In the genomic region with DNA sequence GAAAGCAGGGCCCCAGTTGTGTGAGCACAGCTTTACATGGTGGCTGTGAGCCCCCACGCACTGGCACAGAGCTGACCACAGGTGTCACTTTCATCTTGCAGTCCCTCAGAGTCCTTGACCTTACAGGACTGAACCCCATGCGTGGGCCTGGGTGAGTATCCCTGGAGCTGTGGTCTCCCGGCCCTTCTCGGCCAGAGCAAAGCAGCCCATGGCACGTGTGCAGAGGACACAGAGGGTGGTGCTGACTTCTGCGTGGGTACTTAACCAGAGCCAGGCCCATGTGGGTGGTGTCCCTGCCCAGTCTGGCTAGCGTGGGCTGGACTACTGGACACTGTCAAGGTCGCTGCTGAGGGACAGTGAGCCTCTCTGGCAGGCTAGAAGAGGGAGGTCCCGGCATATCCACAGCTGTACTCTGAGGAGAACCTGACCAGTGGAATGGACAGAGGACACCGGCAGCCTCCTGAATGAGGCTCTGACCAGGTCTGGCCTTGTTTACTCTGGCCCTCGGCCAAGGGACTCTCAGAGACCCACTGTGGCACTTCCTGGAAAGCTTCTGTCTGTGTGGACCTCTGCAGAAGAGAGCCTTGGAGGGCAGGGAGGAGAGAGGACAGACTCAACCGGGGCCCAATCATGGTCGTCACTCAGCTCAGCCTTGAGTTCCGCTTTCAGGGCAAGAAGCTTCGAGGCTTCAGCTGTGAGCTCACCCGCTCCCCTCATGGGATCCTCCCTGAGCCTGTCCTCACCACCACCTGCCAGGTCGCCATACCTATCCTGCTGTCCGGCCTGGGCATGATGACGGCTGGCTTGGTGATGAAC, we compare ENCODE assay signal across 7 mouse cellular contexts. TPM values are rescaled to one million over a fixed set of nuclear protein-coding genes. Genes with fewer than 3 reads are reported as not detected.
DNase-seq lines count a peak whose midpoint lies in the region; ATAC-seq and TF ChIP-seq lines count a peak whose summit lies in the region.

No protein-coding gene starts in this region.

- H3K4me3 ChIP-seq in MEL (ENCODE audit: control insufficient read depth in 1 of 2, insufficient read depth in 1 of 2, low read depth in 2 of 2, low read length in 2 of 2): peak overlapping the region; percentile 59 to 61
- no peak overlapping the region for H3K4me3 ChIP-seq in heart, embryonic 14.5 days (ENCODE audit: control insufficient read depth in 1 of 2, insufficient read depth in 1 of 2, low read depth in 1 of 2, low read length in 2 of 2)
- H3K4me3 ChIP-seq in liver, embryonic 14.5 days (ENCODE audit: insufficient read depth in 1 of 2, low read depth in 2 of 2, low read length in 2 of 2): peak overlapping the region; percentile 54 to 59
- H3K4me3 ChIP-seq in forebrain, embryonic 14.5 days (ENCODE audit: low read depth, low read length): no peak overlapping the region

- peak overlapping the region; percentile 92 for H3K9ac ChIP-seq in MEL (ENCODE audit: control insufficient read depth, low read depth, low read length, poor library complexity, severe bottlenecking)
- H3K9ac ChIP-seq in heart, embryonic 14.5 days (ENCODE audit: low read length): peak overlapping the region; percentile 55; the same call in 1 of the 2 replicates
- H3K9ac ChIP-seq in liver, embryonic 14.5 days (replicated peaks): peak overlapping the region; percentile 65
- no peak overlapping the region for H3K9ac ChIP-seq in forebrain, embryonic 14.5 days (ENCODE audit: low read length)

- no peaks in the 10 kb centered on the region for H3K27me3 ChIP-seq in MEL (ENCODE audit: control insufficient read depth in 1 of 2, insufficient read depth in 2 of 2, low read length in 2 of 2)
- no peaks in the 10 kb centered on the region for H3K27me3 ChIP-seq in heart, embryonic 14.5 days (ENCODE audit: control insufficient read depth, insufficient read depth, low read length)
- no peaks in the 10 kb centered on the region for H3K27me3 ChIP-seq in liver, embryonic 14.5 days (ENCODE audit: control insufficient read depth, insufficient read depth, low read length)
- no peaks in the 10 kb centered on the region for H3K27me3 ChIP-seq in forebrain, embryonic 14.5 days (replicated peaks; ENCODE audit: control insufficient read depth, insufficient read depth, low read length)

- DNase-seq in 416B (ENCODE audit: low read depth) (peak; percentile 50), MEL (ENCODE audit: low read depth, low spot score) (peak; percentile 86)
- no peak for DNase-seq in liver, embryonic 14.5 days (ENCODE audit: low read depth in 3 of 3, low spot score in 3 of 3)
- DNase-seq in thymus, postnatal 36 days: peak; percentile 32 to 36
- DNase-seq in forebrain, embryonic 14.5 days (ENCODE audit: low spot score): no peak

- no peak for TF ChIP-seq EP300 in MEL (IDR thresholded peaks at IDR 0.05; ENCODE audit: low read depth in 1 of 2, low read length in 2 of 2)
- TF ChIP-seq EP300 in liver, embryonic 14.5 days (IDR thresholded peaks at IDR 0.05; ENCODE audit: low read depth): no peak

- TF ChIP-seq CTCF in MEL (IDR thresholded peaks at IDR 0.05 in 2 of 3, conservative IDR thresholded peaks at IDR 0.05 in 1 of 3; ENCODE audit: control insufficient read depth in 1 of 3, insufficient read depth in 1 of 3, low read depth in 2 of 3, low read length in 3 of 3, poor library complexity in 1 of 3, severe bottlenecking in 1 of 3): no peak
- TF ChIP-seq CTCF in liver, embryonic 14.5 days (IDR thresholded peaks at IDR 0.05; ENCODE audit: low read depth): no peak

- no peaks in the 10 kb centered on the region for H3K9me3 ChIP-seq in MEL (replicated peaks; ENCODE audit: insufficient read depth, low read length)
- H3K9me3 ChIP-seq in heart, embryonic 14.5 days (ENCODE audit: control insufficient read depth, low read length): no peaks in the 10 kb centered on the region
- no peaks in the 10 kb centered on the region for H3K9me3 ChIP-seq in liver, embryonic 14.5 days (ENCODE audit: control insufficient read depth, low read length)
- H3K9me3 ChIP-seq in forebrain, embryonic 14.5 days (replicated peaks; ENCODE audit: control insufficient read depth, low read length): no peaks in the 10 kb centered on the region

- peaks cover 11 to 45% of the 10 kb centered on the region in 2 experiments; a peak in 3 of 4 replicates for H3K4me1 ChIP-seq in MEL (ENCODE audit: control insufficient read depth in 1 of 2, insufficient read depth in 2 of 2, low read length in 2 of 2)
- peaks cover 78 to 85% of the 10 kb centered on the region in 2 experiments for H3K4me1 ChIP-seq in heart, embryonic 14.5 days (ENCODE audit: control insufficient read depth in 2 of 2, insufficient read depth in 2 of 2, low read length in 2 of 2)
- H3K4me1 ChIP-seq in liver, embryonic 14.5 days (replicated peaks; ENCODE audit: control insufficient read depth in 2 of 2, insufficient read depth in 2 of 2, low read length in 1 of 2): peaks cover 51 to 69% of the 10 kb centered on the region in 2 experiments
- H3K4me1 ChIP-seq in forebrain, embryonic 14.5 days (ENCODE audit: control insufficient read depth, insufficient read depth, low read length): no peaks in the 10 kb centered on the region

- no peak for TF ChIP-seq RAD21 in MEL (IDR thresholded peaks at IDR 0.05; ENCODE audit: low read depth, low read length)

- 41% methylated on average over 19 of the region's 19 CpGs for WGBS in heart, embryonic 14.5 days
- 17% methylated on average over 19 of the region's 19 CpGs for WGBS in liver, embryonic 14.5 days (ENCODE audit: insufficient replicate concordance)
- WGBS in forebrain, embryonic 14.5 days: 83% methylated on average over 19 of the region's 19 CpGs

- peaks cover 0 to 25% of the 10 kb centered on the region in 2 experiments; a peak in 2 of 4 replicates for H3K36me3 ChIP-seq in MEL (ENCODE audit: control insufficient read depth in 1 of 2, insufficient read depth in 2 of 2, low read length in 2 of 2)
- H3K36me3 ChIP-seq in heart, embryonic 14.5 days (ENCODE audit: control insufficient read depth, insufficient read depth, low read length): no peaks in the 10 kb centered on the region
- no peaks in the 10 kb centered on the region for H3K36me3 ChIP-seq in liver, embryonic 14.5 days (replicated peaks; ENCODE audit: control insufficient read depth, insufficient read depth, low read depth)
- no peaks in the 10 kb centered on the region for H3K36me3 ChIP-seq in forebrain, embryonic 14.5 days (ENCODE audit: control insufficient read depth, insufficient read depth, low read length)

- peak; percentile 57 to 73 for TF ChIP-seq POLR2A in MEL (IDR thresholded peaks at IDR 0.05; ENCODE audit: control insufficient read depth in 1 of 2, insufficient read depth in 1 of 2, low read depth in 1 of 2, low read length in 2 of 2, poor library complexity in 1 of 2)

- peak; percentile 10; the same call in 1 of the 2 replicates for ATAC-seq in heart, embryonic 14.5 days (ENCODE audit: insufficient number of reproducible peaks, insufficient read depth, low FRiP score, low read depth)
- peak; percentile 3 for ATAC-seq in liver, embryonic 14.5 days (ENCODE audit: insufficient read depth)
- no peak for ATAC-seq in frontal cortex, adult (ENCODE audit: low TSS enrichment)
- no peak for ATAC-seq in forebrain, embryonic 14.5 days

- H3K79me2 ChIP-seq in MEL (ENCODE audit: control insufficient read depth, insufficient read depth, low read length, poor library complexity): peaks cover 59% of the 10 kb centered on the region

- peak overlapping the region; percentile 38; the same call in 1 of the 2 replicates for H3K4me2 ChIP-seq in heart, embryonic 14.5 days (ENCODE audit: low read length)
- H3K4me2 ChIP-seq in liver, embryonic 14.5 days (ENCODE audit: low read depth): peak overlapping the region; percentile 92
- no peak overlapping the region for H3K4me2 ChIP-seq in forebrain, embryonic 14.5 days (ENCODE audit: low read length)

- H3K27ac ChIP-seq in MEL (ENCODE audit: control insufficient read depth, low read depth, low read length): peak overlapping the region; percentile 97
- H3K27ac ChIP-seq in heart, embryonic 14.5 days (replicated peaks in 1 of 2; ENCODE audit: control insufficient read depth in 1 of 2, insufficient read depth in 1 of 2, low read depth in 2 of 2, low read length in 2 of 2): peak overlapping the region; percentile 34 to 54; a peak in 3 of 4 replicates
- H3K27ac ChIP-seq in liver, embryonic 14.5 days: peak overlapping the region; percentile 97
- no peak overlapping the region for H3K27ac ChIP-seq in forebrain, embryonic 14.5 days (ENCODE audit: low read depth, low read length)

TF ChIP-seq in MEL, 35 proteins besides CTCF, POLR2A, EP300 and RAD21 (continues in another document):
- no peak for TF ChIP-seq MYB (IDR thresholded peaks at IDR 0.05; ENCODE audit: low read depth, low read length)
- no peak for TF ChIP-seq ZMIZ1 (IDR thresholded peaks at IDR 0.05; ENCODE audit: low read depth, low read length)
- no peak for TF ChIP-seq ETS1 (IDR thresholded peaks at IDR 0.05; ENCODE audit: low read depth, low read length)
- TF ChIP-seq SIN3A (IDR thresholded peaks at IDR 0.05; ENCODE audit: low read length): peak; percentile 11; the same call in 1 of the 2 replicates
- TF ChIP-seq JUND (IDR thresholded peaks at IDR 0.05; ENCODE audit: low read depth, low read length): no peak
- TF ChIP-seq USF2 (IDR thresholded peaks at IDR 0.05; ENCODE audit: borderline replicate concordance in 1 of 2, insufficient read depth in 1 of 2, low read depth in 1 of 2, low read length in 2 of 2): no peak
- TF ChIP-seq TAL1 (IDR thresholded peaks at IDR 0.05; ENCODE audit: low read length): no peak
- peak; percentile 23 for TF ChIP-seq NELFE (IDR thresholded peaks at IDR 0.05; ENCODE audit: low read depth, low read length)
- no peak for TF ChIP-seq GATA1 (IDR thresholded peaks at IDR 0.05; ENCODE audit: low read depth, low read length)
- no peak for TF ChIP-seq NRF1 (IDR thresholded peaks at IDR 0.05; ENCODE audit: insufficient read depth, low read depth, low read length, poor library complexity, severe bottlenecking)
- no peak for TF ChIP-seq HCFC1 (IDR thresholded peaks at IDR 0.05; ENCODE audit: low read depth, low read length)
- no peak for TF ChIP-seq ZNF384 (IDR thresholded peaks at IDR 0.05; ENCODE audit: low read depth, low read length)
- TF ChIP-seq ZC3H11A (IDR thresholded peaks at IDR 0.05; ENCODE audit: low read depth, low read length): no peak
- TF ChIP-seq KAT2A (conservative IDR thresholded peaks at IDR 0.05; ENCODE audit: low read depth, low read length): no peak
- TF ChIP-seq MEF2A (IDR thresholded peaks at IDR 0.05; ENCODE audit: extremely low read depth, insufficient replicate concordance, low read depth, low read length, poor library complexity, severe bottlenecking): no peak

RNA-seq across cellular contexts. Expression of a gene that starts 14.5 kb away (rescaled TPM):
- total RNA-seq in MEL (2012; rRNA removed): 54.7 and 65.8 TPM in 2 replicates
- polyA plus RNA-seq in MEL (2012; ENCODE audit: insufficient read depth in 1 of 2, insufficient read length in 2 of 2, low read depth in 1 of 2, low replicate concordance in 2 of 2, missing spikeins in 1 of 2): 10 to 100 TPM in 1 of 2 experiments, not detected in 1; 70.4 TPM
- 12.8 and 14.8 TPM in 2 replicates for polyA plus RNA-seq in heart, embryonic 14.5 days (2014; fragmentation: Nextera tagmentation; extraction: Ambion mirVana)
- polyA plus RNA-seq in liver, embryonic 14.5 days (2012; rRNA removed): 23.5 and 25.3 TPM in 2 replicates
- polyA plus RNA-seq in liver, embryonic 14.5 days (2014; fragmentation: Nextera tagmentation; extraction: Ambion mirVana): 27.6 and 30.6 TPM in 2 replicates
- polyA plus RNA-seq in forebrain, embryonic 14.5 days (2014; fragmentation: Nextera tagmentation; extraction: Ambion mirVana): 2.0 and 2.1 TPM in 2 replicates

Comparison
In these comparisons a context has a peak if more than half of its experiments do, and no peak if none do; other contexts are left out.
1. DNase-seq: peak in 416B (single experiment), MEL (single experiment) and thymus, postnatal 36 days (2 of 2); none in liver, embryonic 14.5 days (0 of 3) and forebrain, embryonic 14.5 days (single experiment).
2. H3K4me3 ChIP-seq: peak in MEL (2 of 2) and liver, embryonic 14.5 days (2 of 2); none in heart, embryonic 14.5 days (0 of 2) and forebrain, embryonic 14.5 days (single experiment).
3. ATAC-seq: peak in heart, embryonic 14.5 days (single experiment) and liver, embryonic 14.5 days (single experiment); none in frontal cortex, adult (single experiment) and forebrain, embryonic 14.5 days (single experiment).